Mouse (Mus musculus): ENCODE results near the gene Moap1. TPM values are rescaled to one million over a fixed set of nuclear protein-coding genes. Genes with fewer than 3 reads are reported as not detected.

The Moap1 gene
- polyA plus RNA-seq, 1 experiment from 2014 or later = 41.4 TPM

- DNase-seq (ENCODE audit: low spot score, missing footprints) = no peak
- Histone ChIP-seq H3K9ac (ENCODE audit: low read length) (no peak overlapping the region), H3K36me3 (ENCODE audit: control insufficient read depth, insufficient read depth, low read length) (0 out of 2 replicates have a peak, but pooled peaks cover 3% of the 10 kb centered on the region), H3K4me1 (ENCODE audit: control insufficient read depth, insufficient read depth, low read length) (peaks cover 10% of the 10 kb centered on the region), H3K27me3 (ENCODE audit: control insufficient read depth, insufficient read depth, low read length) (no peaks in the 10 kb centered on the region), H3K27ac (ENCODE audit: low read depth, low read length) (no peak overlapping the region), H3K9me3 (ENCODE audit: control insufficient read depth, low read length) (no peaks in the 10 kb centered on the region), H3K4me2 (no peak overlapping the region), H3K4me3 (ENCODE audit: low read depth, low read length) (no peak overlapping the region)
- WGBS = 93% methylated on average over 3 of the region's 3 CpGs
- no peak for ATAC-seq (ENCODE audit: low FRiP score)
These were observed 4.8 kb upstream of the Moap1 start for GRCm38 (mm10) chr12:102748256-102748655.

GRCm38 (mm10) chr12:102744839-102745238 is 1.4 kb upstream of the Moap1 start:
- Histone ChIP-seq H3K36me3 (ENCODE audit: control insufficient read depth, insufficient read depth, low read length) (peaks cover 7% of the 10 kb centered on the region; the same call in 1 of the 2 replicates), H3K9ac (ENCODE audit: low read length) (no peak overlapping the region), H3K9me3 (ENCODE audit: control insufficient read depth, low read length) (no peaks in the 10 kb centered on the region), H3K4me1 (ENCODE audit: control insufficient read depth, insufficient read depth, low read length) (peaks cover 16% of the 10 kb centered on the region), H3K27ac (ENCODE audit: low read depth, low read length) (no peak overlapping the region), H3K4me2 (peak overlapping the region; percentile 88; the same call in 1 of the 2 replicates), H3K4me3 (ENCODE audit: low read depth, low read length) (no peak overlapping the region; the same call in 1 of the 2 replicates), H3K27me3 (ENCODE audit: control insufficient read depth, insufficient read depth, low read length) (no peaks in the 10 kb centered on the region)
- WGBS = 70% methylated on average over 6 of the region's 6 CpGs
- no peak for ATAC-seq (ENCODE audit: low FRiP score)
- no peak for DNase-seq (ENCODE audit: low spot score, missing footprints)

- no peaks in the 10 kb centered on the region for H3K27me3 ChIP-seq (ENCODE audit: control insufficient read depth, insufficient read depth, low read length)
- under 1% methylated on average over 33 of the region's 33 CpGs for WGBS
- H3K4me2 ChIP-seq = peak overlapping the region; percentile 88
- H3K9ac ChIP-seq (ENCODE audit: low read length) = peak overlapping the region; percentile 80
- H3K36me3 ChIP-seq (ENCODE audit: control insufficient read depth, insufficient read depth, low read length) = peaks cover 4% of the 10 kb centered on the region; the same call in 1 of the 2 replicates
- peaks cover 16% of the 10 kb centered on the region for H3K4me1 ChIP-seq (ENCODE audit: control insufficient read depth, insufficient read depth, low read length)
- peak overlapping the region; percentile 83 for H3K4me3 ChIP-seq (ENCODE audit: low read depth, low read length)
- DNase-seq (ENCODE audit: low spot score, missing footprints) (no peak), ATAC-seq (ENCODE audit: low FRiP score) (peak; percentile 46)
- H3K27ac ChIP-seq (ENCODE audit: low read depth, low read length) = peak overlapping the region; percentile 78
- no peaks in the 10 kb centered on the region for H3K9me3 ChIP-seq (ENCODE audit: control insufficient read depth, low read length)
These were observed 349 bp downstream of the Moap1 start for GRCm38 (mm10) chr12:102743036-102743588.

- no peak overlapping the region for H3K4me3 ChIP-seq (ENCODE audit: low read depth, low read length)
- no peak overlapping the region for H3K9ac ChIP-seq (ENCODE audit: low read length)
- no peaks in the 10 kb centered on the region for H3K27me3 ChIP-seq (ENCODE audit: control insufficient read depth, insufficient read depth, low read length)
- no peak for ATAC-seq (ENCODE audit: low FRiP score)
- peaks cover 4% of the 10 kb centered on the region; the same call in 1 of the 2 replicates for H3K36me3 ChIP-seq (ENCODE audit: control insufficient read depth, insufficient read depth, low read length)
- H3K4me2 ChIP-seq = no peak overlapping the region
- 93% methylated on average over 7 of the region's 7 CpGs for WGBS
- H3K27ac ChIP-seq (ENCODE audit: low read depth, low read length) = no peak overlapping the region
- H3K9me3 ChIP-seq (ENCODE audit: control insufficient read depth, low read length) = no peaks in the 10 kb centered on the region
- H3K4me1 ChIP-seq (ENCODE audit: control insufficient read depth, insufficient read depth, low read length) = peaks cover 16% of the 10 kb centered on the region
- no peak for DNase-seq (ENCODE audit: low spot score, missing footprints)
These were observed 1.4 kb downstream of the Moap1 start for GRCm38 (mm10) chr12:102742056-102742455.

GRCm38 (mm10) chr12:102740285-102740684 is 3.2 kb downstream of the Moap1 start:
- no peak for ATAC-seq (ENCODE audit: low FRiP score)
- no peak overlapping the region for H3K4me3 ChIP-seq (ENCODE audit: low read depth, low read length)
- no peak overlapping the region for H3K4me2 ChIP-seq
- peaks cover 4% of the 10 kb centered on the region; the same call in 1 of the 2 replicates for H3K36me3 ChIP-seq (ENCODE audit: control insufficient read depth, insufficient read depth, low read length)
- H3K27me3 ChIP-seq (ENCODE audit: control insufficient read depth, insufficient read depth, low read length) = no peaks in the 10 kb centered on the region
- no peak overlapping the region for H3K27ac ChIP-seq (ENCODE audit: low read depth, low read length)
- no peak overlapping the region for H3K9ac ChIP-seq (ENCODE audit: low read length)
- H3K4me1 ChIP-seq (ENCODE audit: control insufficient read depth, insufficient read depth, low read length) = peaks cover 16% of the 10 kb centered on the region
- WGBS = 73% methylated on average over 3 of the region's 3 CpGs
- no peak for DNase-seq (ENCODE audit: low spot score, missing footprints)
- no peaks in the 10 kb centered on the region for H3K9me3 ChIP-seq (ENCODE audit: control insufficient read depth, low read length)

GRCm38 (mm10) chr12:102739096-102739495 is 4.4 kb downstream of the Moap1 start:
- DNase-seq (ENCODE audit: low spot score, missing footprints) = no peak
- no peak overlapping the region for H3K4me2 ChIP-seq
- no peak overlapping the region for H3K9ac ChIP-seq (ENCODE audit: low read length)
- no peaks in the 10 kb centered on the region for H3K9me3 ChIP-seq (ENCODE audit: control insufficient read depth, low read length)
- no peak overlapping the region for H3K4me3 ChIP-seq (ENCODE audit: low read depth, low read length)
- peaks cover 7% of the 10 kb centered on the region for H3K4me1 ChIP-seq (ENCODE audit: control insufficient read depth, insufficient read depth, low read length)
- H3K36me3 ChIP-seq (ENCODE audit: control insufficient read depth, insufficient read depth, low read length) = peaks cover 4% of the 10 kb centered on the region; the same call in 1 of the 2 replicates
- no peak for ATAC-seq (ENCODE audit: low FRiP score)
- WGBS = 83% methylated on average over 5 of the region's 5 CpGs
- no peak overlapping the region for H3K27ac ChIP-seq (ENCODE audit: low read depth, low read length)
- no peaks in the 10 kb centered on the region for H3K27me3 ChIP-seq (ENCODE audit: control insufficient read depth, insufficient read depth, low read length)

GRCm38 (mm10) chr12:102733381-102733780 is 10.1 kb downstream of the Moap1 start:
- no peak for ATAC-seq (ENCODE audit: low FRiP score)
- Histone ChIP-seq H3K4me2 (no peak overlapping the region), H3K9me3 (ENCODE audit: control insufficient read depth, low read length) (no peaks in the 10 kb centered on the region), H3K27me3 (ENCODE audit: control insufficient read depth, insufficient read depth, low read length) (no peaks in the 10 kb centered on the region), H3K4me3 (ENCODE audit: low read depth, low read length) (no peak overlapping the region), H3K36me3 (ENCODE audit: control insufficient read depth, insufficient read depth, low read length) (no peaks in the 10 kb centered on the region), H3K4me1 (ENCODE audit: control insufficient read depth, insufficient read depth, low read length) (peaks cover 15% of the 10 kb centered on the region; the same call in 1 of the 2 replicates), H3K9ac (ENCODE audit: low read length) (no peak overlapping the region), H3K27ac (ENCODE audit: low read depth, low read length) (no peak overlapping the region)
- peak; percentile 97 for DNase-seq (ENCODE audit: low spot score, missing footprints)
- WGBS = 18% methylated on average over 4 of the region's 5 CpGs

- Histone ChIP-seq H3K4me2 (peak overlapping the region; percentile 30), H3K27ac (ENCODE audit: low read depth, low read length) (peak overlapping the region; percentile 84), H3K9ac (ENCODE audit: low read length) (peak overlapping the region; percentile 43), H3K9me3 (ENCODE audit: control insufficient read depth, low read length) (no peaks in the 10 kb centered on the region), H3K4me1 (ENCODE audit: control insufficient read depth, insufficient read depth, low read length) (peaks cover 15% of the 10 kb centered on the region; the same call in 1 of the 2 replicates), H3K4me3 (ENCODE audit: low read depth, low read length) (peak overlapping the region; percentile 2; the same call in 1 of the 2 replicates), H3K36me3 (ENCODE audit: control insufficient read depth, insufficient read depth, low read length) (no peaks in the 10 kb centered on the region), H3K27me3 (ENCODE audit: control insufficient read depth, insufficient read depth, low read length) (no peaks in the 10 kb centered on the region)
- ATAC-seq (ENCODE audit: low FRiP score) = peak; percentile 65
- WGBS = 45% methylated on average over 16 of the region's 16 CpGs
- DNase-seq (ENCODE audit: low spot score, missing footprints) = no peak
These were observed 12.5 kb downstream of the Moap1 start for GRCm38 (mm10) chr12:102730798-102731619.
